Mouse (Mus musculus) forebrain, embryonic 10.5 days (tissue): ENCODE results near the gene Actr3b. TPM values are rescaled to one million over a fixed set of nuclear protein-coding genes. Genes with fewer than 3 reads are reported as not detected.
"Not testable (repeated sequence)": the region's sequence is repeated elsewhere in the genome, so short reads cannot be mapped to it uniquely, and the experiment has no call there.

Experiments
- DNase-seq: peaks from one replicate; pipeline ENCODE4 v3.0.0-alpha.2; 2017; ENCODE audit warnings: low spot score; ENCODE audit errors: extremely low spot score
- H3K27ac ChIP-seq: fragments of 300-500 bp; sonication (generic); 2 replicates; pipeline ENCODE4 v1.5.1; 2016; ENCODE audit warnings: mild to moderate bottlenecking
- H3K27me3 ChIP-seq: fragments of 300-500 bp; sonication (generic); 2 replicates; pipeline ENCODE4 v1.6.1; 2016; ENCODE audit warnings: mild to moderate bottlenecking; ENCODE audit not compliant: poor library complexity, severe bottlenecking
- H3K36me3 ChIP-seq: fragments of 300-500 bp; sonication (generic); replicated peaks from 2 replicates; pipeline ENCODE4 v1.6.1; 2016; ENCODE audit warnings: mild to moderate bottlenecking, moderate library complexity
- H3K4me1 ChIP-seq: fragments of 300-500 bp; sonication (generic); 2 replicates; pipeline ENCODE4 v1.6.1; 2016
- H3K4me3 ChIP-seq: fragments of 300-500 bp; sonication (generic); 2 replicates; pipeline ENCODE4 v1.5.1; 2016; ENCODE audit warnings: mild to moderate bottlenecking, moderate library complexity
- H3K9me3 ChIP-seq: fragments of 300-500 bp; sonication (generic); 2 replicates; pipeline ENCODE4 v1.6.1; 2016; ENCODE audit warnings: mild to moderate bottlenecking, moderate library complexity
- WGBS: fragments of 180-500 bp; shearing (Covaris S2); methylation state at CpG from one replicate; pipeline ENCODE4 v1.1.7; 2016; 5-methylcytosine and 5-hydroxymethylcytosine counted together
- polyA plus RNA-seq: library from polyadenylated mRNA; unstranded; fragments of >200 nt; fragmentation: Nextera tagmentation; extraction: Ambion mirVana; gene quantifications from 2 replicates; pipeline ENCODE4 v1.2.1, GENCODE M21; 2016

Actr3b gene
- 11.0 and 11.7 TPM in 2 replicates for polyA plus RNA-seq

GRCm38 (mm10) chr5:25759460-25760409 lies at the start of gene Actr3b:
Gene Actr3b (plus strand): TSS chr5:25759997.
- WGBS, result 2% methylated on average over 45 of the region's 45 CpGs
- H3K4me1 ChIP-seq, result peaks cover 33% of the 10 kb centered on the region
- peaks cover 22% of the 10 kb centered on the region for H3K27me3 ChIP-seq
- peak within 1 kb of the TSS; percentile 90 for H3K4me3 ChIP-seq
- H3K9me3 ChIP-seq, result no peaks in the 10 kb centered on the region
- H3K27ac ChIP-seq, result peak within 1 kb of the TSS; percentile 84
- no peaks in the 10 kb centered on the region for H3K36me3 ChIP-seq
- peak; percentile 84 for DNase-seq

GRCm38 (mm10) chr5:25713001-25713706 lies 46.6 kb upstream of the Actr3b start:
- not testable (repeated sequence) for H3K9me3 ChIP-seq, H3K27me3 ChIP-seq, DNase-seq, H3K36me3 ChIP-seq, H3K4me3 ChIP-seq, H3K4me1 ChIP-seq, H3K27ac ChIP-seq
- 92% methylated on average over 4 of the region's 4 CpGs for WGBS

- 90% methylated on average over 4 of the region's 4 CpGs for WGBS
- no peak overlapping the region for H3K27ac ChIP-seq
- 0 out of 2 replicates have a peak, but pooled peaks cover 4% of the 10 kb centered on the region for H3K4me1 ChIP-seq
- H3K4me3 ChIP-seq, result no peak overlapping the region
- no peak for DNase-seq
- H3K27me3 ChIP-seq, result no peaks in the 10 kb centered on the region
- H3K36me3 ChIP-seq, result no peaks in the 10 kb centered on the region
- no peaks in the 10 kb centered on the region for H3K9me3 ChIP-seq
Measured at GRCm38 (mm10) chr5:25719390-25719789, 40.4 kb upstream of the Actr3b start.

- no peak for DNase-seq
- no peak overlapping the region for H3K4me3 ChIP-seq
- H3K4me1 ChIP-seq, result 0 out of 2 replicates have a peak, but pooled peaks cover 4% of the 10 kb centered on the region
- WGBS, result 77% methylated on average over 2 of the region's 2 CpGs
- no peak overlapping the region for H3K27ac ChIP-seq
- no peaks in the 10 kb centered on the region for H3K9me3 ChIP-seq
- H3K27me3 ChIP-seq, result no peaks in the 10 kb centered on the region
- no peaks in the 10 kb centered on the region for H3K36me3 ChIP-seq
Measured at GRCm38 (mm10) chr5:25723016-25723415, 36.8 kb upstream of the Actr3b start.

GRCm38 (mm10) chr5:25724134-25724675 lies 35.6 kb upstream of the Actr3b start:
- Histone ChIP-seq H3K27me3 (no peaks in the 10 kb centered on the region), H3K27ac (no peak overlapping the region), H3K9me3 (no peaks in the 10 kb centered on the region), H3K4me3 (no peak overlapping the region), H3K4me1 (0 out of 2 replicates have a peak, but pooled peaks cover 4% of the 10 kb centered on the region), H3K36me3 (no peaks in the 10 kb centered on the region)
- 46% methylated on average over 1 of the region's 1 CpGs for WGBS
- DNase-seq, result no peak

GRCm38 (mm10) chr5:25734318-25734717 lies 25.5 kb upstream of the Actr3b start:
- Histone ChIP-seq H3K36me3 (no peaks in the 10 kb centered on the region), H3K9me3 (no peaks in the 10 kb centered on the region), H3K27me3 (no peaks in the 10 kb centered on the region), H3K27ac (no peak overlapping the region), H3K4me3 (no peak overlapping the region), H3K4me1 (peaks cover 11% of the 10 kb centered on the region)
- 9% methylated on average over 1 of the region's 1 CpGs for WGBS
- no peak for DNase-seq

- Histone ChIP-seq H3K27me3 (no peaks in the 10 kb centered on the region), H3K27ac (no peak overlapping the region), H3K4me3 (no peak overlapping the region), H3K9me3 (no peaks in the 10 kb centered on the region), H3K4me1 (peaks cover 11% of the 10 kb centered on the region), H3K36me3 (no peaks in the 10 kb centered on the region)
- no peak for DNase-seq
- 82% methylated on average over 2 of the region's 2 CpGs for WGBS
Measured at GRCm38 (mm10) chr5:25735861-25736260, 23.9 kb upstream of the Actr3b start.

GRCm38 (mm10) chr5:25738448-25738847 lies 21.3 kb upstream of the Actr3b start:
- Histone ChIP-seq H3K9me3 (no peaks in the 10 kb centered on the region), H3K4me1 (peaks cover 11% of the 10 kb centered on the region), H3K36me3 (no peaks in the 10 kb centered on the region), H3K27me3 (no peaks in the 10 kb centered on the region), H3K4me3 (no peak overlapping the region), H3K27ac (no peak overlapping the region; the same call in 1 of the 2 replicates)
- 57% methylated on average over 3 of the region's 3 CpGs for WGBS
- DNase-seq, result no peak

- H3K36me3 ChIP-seq, DNase-seq, H3K4me3 ChIP-seq: not testable (repeated sequence)
Measured at GRCm38 (mm10) chr5:25738902-25739301, 20.9 kb upstream of the Actr3b start.

GRCm38 (mm10) chr5:25747904-25748303 lies 11.9 kb upstream of the Actr3b start:
- no peak for DNase-seq
- H3K4me1 ChIP-seq, result no peaks in the 10 kb centered on the region
- no peak overlapping the region for H3K27ac ChIP-seq
- no peaks in the 10 kb centered on the region for H3K27me3 ChIP-seq
- no peak overlapping the region for H3K4me3 ChIP-seq
- no peaks in the 10 kb centered on the region for H3K36me3 ChIP-seq
- H3K9me3 ChIP-seq, result no peaks in the 10 kb centered on the region

More at GRCm38 (mm10) chr5:25738902-25739301, 20.9 kb upstream of the Actr3b start:
- peaks cover 11% of the 10 kb centered on the region for H3K4me1 ChIP-seq
- 89% methylated on average over 1 of the region's 1 CpGs for WGBS
- not testable (repeated sequence) for H3K27me3 ChIP-seq, H3K9me3 ChIP-seq, H3K27ac ChIP-seq

GRCm38 (mm10) chr5:25748613-25749012 lies 11.2 kb upstream of the Actr3b start:
- DNase-seq, result no peak
- 79% methylated on average over 3 of the region's 3 CpGs for WGBS
- H3K4me3 ChIP-seq, result no peak overlapping the region

GRCm38 (mm10) chr5:25751552-25751951 lies 8.2 kb upstream of the Actr3b start:
- Histone ChIP-seq H3K4me1 (peaks cover 24% of the 10 kb centered on the region), H3K4me3 (no peak overlapping the region), H3K27me3 (no peaks in the 10 kb centered on the region), H3K36me3 (no peaks in the 10 kb centered on the region), H3K27ac (no peak overlapping the region), H3K9me3 (no peaks in the 10 kb centered on the region)
- DNase-seq, result no peak

More at GRCm38 (mm10) chr5:25748613-25749012, 11.2 kb upstream of the Actr3b start:
- Histone ChIP-seq H3K36me3 (no peaks in the 10 kb centered on the region), H3K27me3 (no peaks in the 10 kb centered on the region), H3K4me1 (peaks cover 4% of the 10 kb centered on the region), H3K27ac (no peak overlapping the region), H3K9me3 (no peaks in the 10 kb centered on the region)
